Mouse (Mus musculus): ENCODE results near the gene Asrgl1.
A peak's percentile ranks its signal among the peaks of the same experiment; 100 is the strongest.

Gene Asrgl1

GRCm38 (mm10) chr19:9070316-9070715, 65.1 kb downstream of the Asrgl1 start:
- DNase-seq: no peak

- DNase-seq: no peak
Measured at GRCm38 (mm10) chr19:9069687-9070307, 65.6 kb downstream of the Asrgl1 start.

GRCm38 (mm10) chr19:9067292-9067691, 68.1 kb downstream of the Asrgl1 start:
- no peak for DNase-seq

GRCm38 (mm10) chr19:9065621-9066561, 69.5 kb downstream of the Asrgl1 start:
- DNase-seq: peak; percentile 25

- no peak for DNase-seq
Measured at GRCm38 (mm10) chr19:9063831-9064230, 71.6 kb downstream of the Asrgl1 start.

- no peak for DNase-seq
Measured at GRCm38 (mm10) chr19:9062822-9063221, 72.6 kb downstream of the Asrgl1 start.

- no peak for DNase-seq
Measured at GRCm38 (mm10) chr19:9061221-9061893, 74.1 kb downstream of the Asrgl1 start.

- no peak for DNase-seq
Measured at GRCm38 (mm10) chr19:9060103-9060502, 75.3 kb downstream of the Asrgl1 start.

All from kidney, adult 9 months (tissue).